Mouse (Mus musculus): Measurements from ENCODE around the gene Nicn1. TPM values are rescaled to one million over a fixed set of nuclear protein-coding genes. Genes with fewer than 3 reads are reported as not detected.
A peak's percentile ranks its signal among the peaks of the same experiment; 100 is the strongest.
"Not testable (repeated sequence)": the region's sequence is repeated elsewhere in the genome, so short reads cannot be mapped to it uniquely, and the experiment has no call there.

Gene Nicn1
- total RNA-seq, 2 experiments from 2014 or later: 93.0 to 121 TPM

- no peak for DNase-seq (ENCODE audit: extremely low spot score in 1 of 2, low spot score in 1 of 2)
These were observed 14.9 kb upstream of the Nicn1 start for GRCm38 (mm10) chr9:108275331-108275659.

GRCm38 (mm10) chr9:108278697-108279450, 11.4 kb upstream of the Nicn1 start:
- no peak for DNase-seq (ENCODE audit: extremely low spot score in 1 of 2, low spot score in 1 of 2)

GRCm38 (mm10) chr9:108280071-108280828, 10.0 kb upstream of the Nicn1 start:
- DNase-seq (ENCODE audit: extremely low spot score in 1 of 2, low spot score in 1 of 2): no peak

- peak in 1 of 2 experiments; percentile 77 for DNase-seq (ENCODE audit: extremely low spot score in 1 of 2, low spot score in 1 of 2)
These were observed 5.8 kb upstream of the Nicn1 start for GRCm38 (mm10) chr9:108284410-108284809.

GRCm38 (mm10) chr9:108287526-108288238, 2.5 kb upstream of the Nicn1 start:
- not testable (repeated sequence) for DNase-seq (ENCODE audit: extremely low spot score in 1 of 2, low spot score in 1 of 2)

- no peak for DNase-seq (ENCODE audit: extremely low spot score in 1 of 2, low spot score in 1 of 2)
These were observed 882 bp upstream of the Nicn1 start for GRCm38 (mm10) chr9:108289347-108289746.

- DNase-seq (ENCODE audit: extremely low spot score in 1 of 2, low spot score in 1 of 2): no peak
These were observed 544 bp downstream of the Nicn1 start for GRCm38 (mm10) chr9:108290773-108291172.

- no peak for DNase-seq (ENCODE audit: extremely low spot score in 1 of 2, low spot score in 1 of 2)
These were observed 6.5 kb downstream of the Nicn1 start, which contains the start of gene Amt for GRCm38 (mm10) chr9:108296453-108297355. TSS of gene Amt (plus strand) at chr9:108296853.

GRCm38 (mm10) chr9:108301853-108302252, 11.6 kb downstream of the Nicn1 start:
- no peak for DNase-seq (ENCODE audit: extremely low spot score in 1 of 2, low spot score in 1 of 2)

GRCm38 (mm10) chr9:108304716-108305115, 14.5 kb downstream of the Nicn1 start:
- DNase-seq (ENCODE audit: extremely low spot score in 1 of 2, low spot score in 1 of 2): no peak

- no peak for DNase-seq (ENCODE audit: extremely low spot score in 1 of 2, low spot score in 1 of 2)
These were observed 14.9 kb downstream of the Nicn1 start for GRCm38 (mm10) chr9:108305170-108305569.

- DNase-seq (ENCODE audit: extremely low spot score in 1 of 2, low spot score in 1 of 2): peak; percentile 90 to 91
These were observed 15.6 kb downstream of the Nicn1 start, which contains the start of the genes Rhoa and Tcta for GRCm38 (mm10) chr9:108305629-108306520. TSS of gene Rhoa (plus strand) at chr9:108306129. TSS of gene Tcta (minus strand) at chr9:108306160.

- peak in 1 of 2 experiments; percentile 42 for DNase-seq (ENCODE audit: extremely low spot score in 1 of 2, low spot score in 1 of 2)
These were observed 16.3 kb downstream of the Nicn1 start for GRCm38 (mm10) chr9:108306571-108306980.

- no peak for DNase-seq (ENCODE audit: extremely low spot score in 1 of 2, low spot score in 1 of 2)
These were observed 17.0 kb downstream of the Nicn1 start for GRCm38 (mm10) chr9:108307021-108307807.

- DNase-seq (ENCODE audit: extremely low spot score in 1 of 2, low spot score in 1 of 2): no peak
These were observed 17.9 kb downstream of the Nicn1 start for GRCm38 (mm10) chr9:108308141-108308540.

- no peak for DNase-seq (ENCODE audit: extremely low spot score in 1 of 2, low spot score in 1 of 2)
These were observed 27.3 kb downstream of the Nicn1 start for GRCm38 (mm10) chr9:108317572-108317971.

GRCm38 (mm10) chr9:108318462-108318861, 28.2 kb downstream of the Nicn1 start:
- DNase-seq (ENCODE audit: extremely low spot score in 1 of 2, low spot score in 1 of 2): no peak

GRCm38 (mm10) chr9:108322054-108322453, 31.8 kb downstream of the Nicn1 start:
- not testable (repeated sequence) for DNase-seq (ENCODE audit: extremely low spot score in 1 of 2, low spot score in 1 of 2)
